Mouse (Mus musculus): ENCODE data around the gene Mgme1. TPM values are rescaled to one million over a fixed set of nuclear protein-coding genes. Genes with fewer than 3 reads are reported as not detected.

Gene Mgme1
- polyA plus RNA-seq, 1 experiment from 2014 or later: 6.8 TPM

DNA sequence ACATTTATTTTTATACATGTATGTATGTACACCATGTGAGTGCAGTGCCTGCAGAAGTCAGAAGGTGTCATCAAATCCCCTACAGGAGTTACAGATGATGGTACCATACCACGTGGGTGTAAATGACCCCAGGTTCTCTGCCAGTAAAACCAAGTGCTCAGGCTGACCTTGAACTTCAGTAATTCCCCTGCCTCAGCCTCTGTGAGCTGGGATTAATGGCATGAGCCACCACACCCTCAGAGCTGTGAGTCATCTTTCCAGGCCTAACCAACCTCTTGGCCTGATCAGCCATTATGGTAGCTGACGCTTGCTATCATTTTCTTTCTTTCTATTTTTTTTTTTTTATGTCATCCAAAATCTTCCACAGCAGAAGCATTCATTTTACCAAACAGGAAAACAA, 40.9 kb downstream of the Mgme1 start:
- WGBS: 84% methylated on average over 2 of the region's 2 CpGs
- no peak overlapping the region for H3K4me3 ChIP-seq (ENCODE audit: low read depth, low read length)
- no peak for ATAC-seq

DNA sequence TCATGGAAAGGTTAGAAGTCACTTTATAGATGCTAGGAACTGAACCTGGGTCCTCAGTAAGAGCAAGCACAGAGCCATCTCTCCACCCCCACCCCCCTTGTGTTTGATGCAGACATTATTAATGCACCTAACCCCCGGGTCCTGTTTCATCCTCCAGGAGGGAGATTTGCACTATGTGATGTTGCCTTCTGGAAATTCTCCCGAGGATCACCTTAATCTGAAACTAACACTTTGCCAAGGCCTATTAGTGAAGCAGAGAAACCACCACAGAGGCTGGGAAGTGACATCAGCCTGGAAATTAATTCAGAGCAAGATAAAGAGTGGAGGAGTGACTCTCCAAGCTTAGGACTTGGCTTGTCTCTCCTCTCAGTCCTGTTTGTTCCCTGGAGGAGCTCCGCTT, 53.8 kb downstream of the Mgme1 start:
- no peaks in the 10 kb centered on the region for H3K27me3 ChIP-seq (replicated peaks; ENCODE audit: insufficient read depth, low read length)
- H3K4me2 ChIP-seq (replicated peaks; ENCODE audit: low read depth, low read length): no peak overlapping the region
- no peaks in the 10 kb centered on the region for H3K36me3 ChIP-seq (ENCODE audit: insufficient read depth, low read length)
- no peak overlapping the region for H3K9ac ChIP-seq (replicated peaks; ENCODE audit: low read depth)
- no peak overlapping the region for H3K27ac ChIP-seq (ENCODE audit: low read length)
- WGBS: 62% methylated on average over 3 of the region's 3 CpGs
- H3K4me1 ChIP-seq (ENCODE audit: insufficient read depth, low read depth, low read length): no peaks in the 10 kb centered on the region
- H3K4me3 ChIP-seq (ENCODE audit: low read depth, low read length): no peak overlapping the region
- ATAC-seq: no peak
- no peak for TF ChIP-seq CTCF (IDR thresholded peaks at IDR 0.05)
- no peak for TF ChIP-seq EP300 (IDR thresholded peaks at IDR 0.05)
- no peaks in the 10 kb centered on the region for H3K9me3 ChIP-seq (ENCODE audit: low read length)
- no peak for DNase-seq (ENCODE audit: low spot score)

More for the DNA sequence above, 40.9 kb downstream of the Mgme1 start:
- Histone ChIP-seq H3K27me3 (replicated peaks; ENCODE audit: insufficient read depth, low read length) (no peaks in the 10 kb centered on the region), H3K4me2 (replicated peaks; ENCODE audit: low read depth, low read length) (no peak overlapping the region), H3K27ac (ENCODE audit: low read length) (no peak overlapping the region), H3K9ac (replicated peaks; ENCODE audit: low read depth) (no peak overlapping the region), H3K4me1 (ENCODE audit: insufficient read depth, low read depth, low read length) (no peaks in the 10 kb centered on the region), H3K9me3 (ENCODE audit: low read length) (no peaks in the 10 kb centered on the region), H3K36me3 (ENCODE audit: insufficient read depth, low read length) (no peaks in the 10 kb centered on the region)
- DNase-seq (ENCODE audit: low spot score): no peak
- TF ChIP-seq EP300 (IDR thresholded peaks at IDR 0.05) (no peak), CTCF (IDR thresholded peaks at IDR 0.05) (no peak)

DNA sequence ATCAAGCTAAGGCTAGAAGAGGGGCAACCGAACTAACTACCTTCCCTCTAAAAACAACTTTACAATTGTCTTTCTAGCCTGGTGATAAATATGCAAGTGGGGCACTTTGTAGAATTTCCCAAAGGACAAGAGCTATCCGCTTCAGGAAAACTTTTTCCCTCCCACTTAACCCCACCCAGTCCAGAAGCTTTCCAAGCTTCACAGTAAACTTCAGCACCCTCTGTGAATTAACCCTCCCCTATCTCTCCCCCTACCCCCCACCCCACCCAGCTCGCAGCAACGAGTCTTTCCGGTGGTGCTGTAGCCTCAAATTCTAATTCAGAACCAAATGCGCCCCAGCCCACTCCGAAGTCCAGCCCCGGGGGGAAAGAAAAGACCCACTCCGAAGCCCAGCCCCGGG, 59.0 kb downstream of the Mgme1 start:
- H3K27ac ChIP-seq (ENCODE audit: low read length): no peak overlapping the region

DNA sequence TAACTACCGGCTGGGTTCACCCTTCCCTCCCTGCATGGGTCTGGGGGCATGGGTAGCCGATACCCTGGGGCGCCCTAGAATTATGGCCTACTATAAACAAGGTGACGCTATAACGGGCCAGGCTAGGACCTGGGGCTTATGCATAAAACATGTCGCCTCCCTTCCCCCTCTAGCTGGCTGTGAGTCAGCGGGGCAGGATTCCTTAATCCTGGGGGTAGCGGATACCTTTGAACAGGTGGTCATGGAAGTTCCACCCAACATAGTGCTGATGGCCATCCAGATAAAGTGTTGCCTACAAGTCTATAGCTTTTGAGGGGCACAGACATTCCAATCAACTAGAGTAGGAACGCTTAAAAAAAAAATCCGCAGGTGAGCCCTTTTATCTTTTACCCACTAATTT, 59.5 kb downstream of the Mgme1 start:
- no peak for DNase-seq (ENCODE audit: low spot score)
- 4% methylated on average over 10 of the region's 10 CpGs for WGBS
- no peak for TF ChIP-seq EP300 (IDR thresholded peaks at IDR 0.05)
- no peak for TF ChIP-seq CTCF (IDR thresholded peaks at IDR 0.05)
- H3K36me3 ChIP-seq (ENCODE audit: insufficient read depth, low read length): no peaks in the 10 kb centered on the region
- no peak overlapping the region for H3K27ac ChIP-seq (ENCODE audit: low read length)
- peak overlapping the region; percentile 96 for H3K4me2 ChIP-seq (replicated peaks; ENCODE audit: low read depth, low read length)
- H3K9ac ChIP-seq (replicated peaks; ENCODE audit: low read depth): no peak overlapping the region
- H3K27me3 ChIP-seq (replicated peaks; ENCODE audit: insufficient read depth, low read length): peaks cover 27% of the 10 kb centered on the region
- peak overlapping the region; percentile 63; the same call in 1 of the 2 replicates for H3K4me3 ChIP-seq (ENCODE audit: low read depth, low read length)
- peaks cover 5% of the 10 kb centered on the region; the same call in 1 of the 2 replicates for H3K4me1 ChIP-seq (ENCODE audit: insufficient read depth, low read depth, low read length)
- H3K9me3 ChIP-seq (ENCODE audit: low read length): no peaks in the 10 kb centered on the region
- no peak for ATAC-seq

More for the DNA sequence above, 59.0 kb downstream of the Mgme1 start:
- Histone ChIP-seq H3K4me3 (ENCODE audit: low read depth, low read length) (no peak overlapping the region), H3K9ac (replicated peaks; ENCODE audit: low read depth) (no peak overlapping the region), H3K4me1 (ENCODE audit: insufficient read depth, low read depth, low read length) (peaks cover 5% of the 10 kb centered on the region; the same call in 1 of the 2 replicates), H3K4me2 (replicated peaks; ENCODE audit: low read depth, low read length) (peak overlapping the region; percentile 96), H3K27me3 (replicated peaks; ENCODE audit: insufficient read depth, low read length) (peaks cover 27% of the 10 kb centered on the region), H3K36me3 (ENCODE audit: insufficient read depth, low read length) (no peaks in the 10 kb centered on the region), H3K9me3 (ENCODE audit: low read length) (no peaks in the 10 kb centered on the region)
- TF ChIP-seq EP300 (IDR thresholded peaks at IDR 0.05) (no peak), CTCF (IDR thresholded peaks at IDR 0.05) (no peak)
- DNase-seq (ENCODE audit: low spot score): no peak
- ATAC-seq: no peak
- 3% methylated on average over 7 of the region's 10 CpGs for WGBS

DNA sequence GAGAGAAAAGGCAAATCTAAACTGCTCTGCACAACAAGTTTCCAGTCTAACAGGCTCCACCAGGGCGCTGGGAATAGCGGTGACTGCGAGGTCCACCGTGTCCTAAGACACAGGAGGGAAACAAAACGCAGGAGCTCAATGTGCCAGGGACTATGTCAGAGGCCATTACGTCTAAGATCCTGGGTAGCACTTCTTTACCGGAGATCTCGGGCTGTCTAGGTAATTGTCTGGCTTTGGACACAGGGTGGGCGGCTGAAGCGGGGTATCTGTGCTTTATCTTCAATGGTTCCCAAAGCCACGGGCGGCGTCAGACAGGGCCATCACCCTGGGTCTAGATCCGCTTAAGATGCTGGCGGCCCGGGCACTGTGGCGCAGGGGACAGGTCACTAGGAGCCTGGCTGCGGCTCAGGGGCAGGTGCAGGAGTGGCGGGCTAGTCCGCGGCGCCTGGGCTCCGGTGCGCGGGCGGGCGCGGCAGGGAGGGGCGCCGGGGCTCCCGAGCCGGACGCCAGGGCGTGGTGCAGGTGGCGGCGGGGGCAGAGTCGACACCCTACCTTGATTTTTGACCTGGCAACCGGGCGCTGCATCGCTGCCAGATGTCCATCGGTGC, 60.0 kb downstream of the Mgme1 start:
- Histone ChIP-seq H3K36me3 (ENCODE audit: insufficient read depth, low read length) (no peaks in the 10 kb centered on the region), H3K9ac (replicated peaks; ENCODE audit: low read depth) (peak overlapping the region; percentile 32; the same call in 1 of the 2 replicates), H3K9me3 (ENCODE audit: low read length) (no peaks in the 10 kb centered on the region), H3K27me3 (replicated peaks; ENCODE audit: insufficient read depth, low read length) (peaks cover 27% of the 10 kb centered on the region), H3K27ac (ENCODE audit: low read length) (no peak overlapping the region), H3K4me3 (ENCODE audit: low read depth, low read length) (peak overlapping the region; percentile 63), H3K4me2 (replicated peaks; ENCODE audit: low read depth, low read length) (peak overlapping the region; percentile 96), H3K4me1 (ENCODE audit: insufficient read depth, low read depth, low read length) (peaks cover 5% of the 10 kb centered on the region; the same call in 1 of the 2 replicates)
- TF ChIP-seq CTCF (IDR thresholded peaks at IDR 0.05) (no peak), EP300 (IDR thresholded peaks at IDR 0.05) (no peak)
- ATAC-seq: peak; percentile 61
- peak; percentile 21 for DNase-seq (ENCODE audit: low spot score)
- 2% methylated on average over 40 of the region's 41 CpGs for WGBS

Other genes with a start within 250 kb of the Mgme1 start
- not detected in 2 replicates for gene Banf2, start 237.6 kb upstream of the Mgme1 start, polyA plus RNA-seq (2015; fragmentation: Nextera tagmentation; extraction: Ambion mirVana)
- 61.2 and 68.5 TPM in 2 replicates for gene Snx5, start 243 bp downstream of the Mgme1 start, polyA plus RNA-seq (2015; fragmentation: Nextera tagmentation; extraction: Ambion mirVana)
- 3.9 and 4.0 TPM in 2 replicates for gene Ovol2, start 61.5 kb downstream of the Mgme1 start, polyA plus RNA-seq (2015; fragmentation: Nextera tagmentation; extraction: Ambion mirVana)
- 19.1 and 21.9 TPM in 2 replicates for gene Kat14, start 98.3 kb downstream of the Mgme1 start, polyA plus RNA-seq (2015; fragmentation: Nextera tagmentation; extraction: Ambion mirVana)
- 1.6 and 2.5 TPM in 2 replicates for gene Pet117, start 98.3 kb downstream of the Mgme1 start, polyA plus RNA-seq (2015; fragmentation: Nextera tagmentation; extraction: Ambion mirVana)